Mouse (Mus musculus): ENCODE data around the gene Ciao2a.
A peak's percentile ranks its signal among the peaks of the same experiment; 100 is the strongest.

Gene Ciao2a

DNA sequence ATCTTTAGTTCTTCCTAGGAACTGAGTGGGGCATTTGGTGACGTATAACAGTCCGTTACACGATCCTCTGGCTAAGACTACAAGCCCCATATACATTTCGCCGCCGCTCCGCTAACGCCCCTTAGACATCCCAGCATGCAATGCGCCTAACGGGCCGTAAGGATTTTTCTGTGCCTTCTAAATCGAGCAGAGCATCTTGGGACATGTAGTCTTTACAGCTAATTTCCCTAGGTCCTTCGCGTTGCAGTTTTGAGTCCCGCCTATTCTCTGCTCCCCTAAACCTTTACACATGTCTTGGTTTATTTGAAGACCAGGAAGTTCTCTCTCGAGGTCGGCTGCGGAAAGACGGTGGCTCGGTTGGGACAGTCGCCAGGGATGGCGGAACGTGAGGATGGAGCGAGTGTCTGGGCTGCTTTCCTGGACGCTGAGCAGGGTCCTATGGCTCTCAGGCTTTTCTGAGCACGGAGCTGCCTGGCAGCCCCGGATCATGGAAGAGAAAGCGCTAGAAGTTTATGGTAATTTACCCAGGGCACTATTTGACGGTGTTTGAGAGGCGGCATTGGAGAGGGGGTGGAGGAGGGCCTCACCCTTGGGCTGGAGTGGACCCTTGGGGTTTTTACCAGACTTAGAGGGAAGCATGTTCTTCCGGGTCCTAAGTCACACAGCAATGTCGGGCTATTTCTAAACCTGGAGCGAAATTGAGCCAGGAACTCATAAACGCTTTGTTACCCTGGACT, at the start of gene Ciao2a, which contains the start of gene Snx1:
Gene Ciao2a (plus strand): TSS at position 156 of the 737 bp plus-strand sequence.
Gene Snx1 (minus strand): TSS at position 132 of the 737 bp plus-strand sequence.
- DNase-seq (ENCODE audit: low spot score): peak; percentile 93

DNA sequence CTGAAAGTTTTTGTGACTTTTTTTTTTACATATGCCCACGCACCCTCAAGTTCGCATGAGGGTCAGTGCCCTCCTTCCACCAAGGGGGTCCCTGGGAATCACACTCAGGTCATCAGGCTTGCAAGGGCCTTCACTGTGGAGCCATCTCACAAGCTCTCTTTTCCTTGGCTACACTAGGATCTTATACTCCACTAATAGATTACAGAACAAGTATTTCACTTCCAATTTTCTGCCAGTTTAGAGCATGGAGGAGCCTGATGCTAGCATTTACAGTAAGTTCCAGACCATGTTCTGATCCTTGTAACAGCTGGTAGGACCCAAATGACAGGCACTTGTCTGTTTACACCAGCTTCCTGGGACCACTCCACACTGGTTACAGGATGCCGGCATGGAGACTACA, 48.3 kb upstream of the Ciao2a start:
- DNase-seq (ENCODE audit: low spot score): no peak

DNA sequence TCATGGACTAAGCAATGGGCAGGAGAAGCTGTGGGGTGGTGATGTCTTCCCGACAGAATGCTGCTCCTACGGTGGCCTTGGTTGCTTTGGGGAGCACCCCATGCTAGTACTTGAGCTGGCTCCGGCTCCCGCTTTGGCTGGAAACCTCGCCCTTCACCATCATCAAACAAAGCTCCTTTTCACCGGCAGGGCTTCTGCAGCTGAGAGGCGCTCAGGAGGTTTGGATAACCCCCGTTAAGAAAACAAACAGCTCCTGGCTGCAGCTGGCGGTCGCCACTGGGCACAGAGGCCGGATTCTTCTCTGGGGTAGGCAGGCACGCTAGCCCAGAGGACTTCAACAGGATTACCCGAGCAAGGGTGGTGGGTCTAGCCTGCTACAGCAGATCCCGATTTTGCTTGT, 47.9 kb upstream of the Ciao2a start:
- no peak for DNase-seq (ENCODE audit: low spot score)

DNA sequence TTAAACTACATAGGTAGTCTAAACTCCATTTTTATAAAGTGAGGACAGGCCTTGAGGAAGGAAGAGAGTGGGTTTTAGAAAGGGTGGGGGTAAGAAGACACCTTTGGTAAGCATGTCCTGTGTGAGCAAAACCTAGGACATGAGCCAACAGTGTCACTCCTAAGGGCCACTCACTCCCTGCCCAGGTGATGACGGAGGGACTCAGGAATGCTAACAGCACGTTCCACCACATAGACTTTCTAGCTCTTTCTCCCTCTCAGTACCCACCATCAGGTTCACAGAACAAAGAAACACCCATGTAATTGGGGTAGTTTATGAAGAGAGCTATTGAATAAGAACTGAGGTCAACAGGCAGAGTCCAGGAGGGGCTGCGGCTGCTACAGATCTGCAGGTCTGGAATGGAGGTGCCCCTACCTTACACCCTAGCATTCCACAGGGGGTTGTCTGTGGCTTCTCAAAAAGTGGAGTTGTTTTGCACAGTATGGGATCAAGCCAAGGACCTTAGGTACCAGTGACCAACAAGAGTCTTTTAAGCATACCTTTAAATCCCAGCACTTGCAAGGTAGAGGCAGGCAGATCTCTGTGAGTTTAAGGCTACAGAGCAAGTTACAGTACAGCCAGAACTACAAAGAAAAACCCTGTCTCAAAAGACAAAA, 45.5 kb upstream of the Ciao2a start:
- DNase-seq (ENCODE audit: low spot score): no peak

DNA sequence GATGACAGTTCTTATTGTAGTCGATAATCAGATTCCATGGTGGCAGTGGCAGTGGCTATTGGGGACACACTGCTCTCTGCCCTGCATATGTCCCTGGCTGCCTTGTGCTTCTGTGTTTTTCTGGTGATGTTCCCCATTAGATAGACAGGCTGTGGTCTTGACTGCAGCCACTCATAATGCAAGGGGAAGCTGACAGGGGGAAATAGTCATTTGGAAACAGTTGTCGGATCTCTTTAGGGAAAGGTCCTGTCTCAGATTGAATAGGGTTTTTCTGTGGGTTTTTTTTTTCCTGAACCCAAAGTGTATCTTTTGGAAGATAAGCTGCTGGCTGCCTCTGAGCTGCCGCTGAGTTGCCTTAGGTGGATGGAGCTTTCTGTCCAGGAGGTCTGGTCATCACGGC, 44.4 kb upstream of the Ciao2a start:
- DNase-seq (ENCODE audit: low spot score): no peak

DNA sequence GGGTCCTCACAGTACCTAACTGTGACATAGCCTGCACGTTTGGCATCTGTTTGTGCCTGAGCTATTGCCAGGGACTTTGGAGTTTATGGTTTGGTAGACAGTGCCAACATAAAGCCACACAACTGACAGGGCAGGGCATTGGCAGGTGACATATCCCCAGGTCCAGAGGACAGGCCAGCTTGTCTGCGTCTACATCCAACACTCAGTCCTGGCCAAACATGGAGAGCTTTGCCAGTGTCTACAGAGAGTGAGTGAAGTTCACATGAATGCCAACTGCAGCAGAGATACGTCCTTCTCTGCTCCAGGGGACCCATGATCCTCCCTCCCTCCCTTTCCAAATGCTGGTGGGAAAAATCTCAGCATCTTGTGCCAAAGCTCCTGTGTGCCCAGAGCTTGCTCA, 42.2 kb upstream of the Ciao2a start:
- no peak for DNase-seq (ENCODE audit: low spot score)

DNA sequence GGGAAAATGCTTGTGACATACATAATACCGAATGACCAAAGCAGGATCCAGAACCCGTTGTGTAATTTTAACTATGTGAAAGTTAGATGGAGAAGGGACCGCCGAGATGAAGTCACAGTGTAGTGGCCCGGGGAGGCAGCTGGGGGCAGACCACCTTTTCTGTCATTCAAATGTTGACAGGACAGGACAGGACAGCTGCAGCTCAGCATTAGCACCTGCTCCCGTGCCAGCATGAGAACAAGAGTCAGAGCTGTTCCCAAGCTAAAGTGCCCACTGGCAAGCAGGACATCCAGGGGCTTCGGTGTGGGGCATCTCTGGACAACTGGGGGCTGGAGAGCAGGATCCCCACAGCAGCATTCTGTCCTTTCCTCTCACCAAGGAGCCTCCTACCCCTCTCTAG, 39.3 kb upstream of the Ciao2a start:
- DNase-seq (ENCODE audit: low spot score): no peak

DNA sequence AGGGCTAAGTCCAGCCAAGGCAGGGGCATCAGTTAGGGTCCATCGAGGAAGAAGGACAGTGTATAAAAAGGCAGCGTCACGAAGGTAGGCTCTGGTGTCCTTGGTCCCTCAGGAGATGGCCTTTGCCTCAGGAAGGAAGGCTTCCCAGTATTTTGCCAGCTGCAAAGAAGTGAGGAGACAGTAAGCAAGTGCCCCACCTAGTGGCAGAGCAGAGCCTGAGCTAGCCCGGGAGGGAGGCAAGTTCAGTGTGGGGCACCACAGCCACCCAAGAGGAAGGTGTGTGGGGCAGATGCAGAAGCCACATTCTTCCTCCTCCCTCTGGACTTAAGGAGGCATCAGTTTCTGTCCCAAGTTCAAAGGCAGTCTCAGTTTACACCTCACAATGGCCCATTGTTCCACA, 38.0 kb upstream of the Ciao2a start:
- DNase-seq (ENCODE audit: low spot score): no peak

DNA sequence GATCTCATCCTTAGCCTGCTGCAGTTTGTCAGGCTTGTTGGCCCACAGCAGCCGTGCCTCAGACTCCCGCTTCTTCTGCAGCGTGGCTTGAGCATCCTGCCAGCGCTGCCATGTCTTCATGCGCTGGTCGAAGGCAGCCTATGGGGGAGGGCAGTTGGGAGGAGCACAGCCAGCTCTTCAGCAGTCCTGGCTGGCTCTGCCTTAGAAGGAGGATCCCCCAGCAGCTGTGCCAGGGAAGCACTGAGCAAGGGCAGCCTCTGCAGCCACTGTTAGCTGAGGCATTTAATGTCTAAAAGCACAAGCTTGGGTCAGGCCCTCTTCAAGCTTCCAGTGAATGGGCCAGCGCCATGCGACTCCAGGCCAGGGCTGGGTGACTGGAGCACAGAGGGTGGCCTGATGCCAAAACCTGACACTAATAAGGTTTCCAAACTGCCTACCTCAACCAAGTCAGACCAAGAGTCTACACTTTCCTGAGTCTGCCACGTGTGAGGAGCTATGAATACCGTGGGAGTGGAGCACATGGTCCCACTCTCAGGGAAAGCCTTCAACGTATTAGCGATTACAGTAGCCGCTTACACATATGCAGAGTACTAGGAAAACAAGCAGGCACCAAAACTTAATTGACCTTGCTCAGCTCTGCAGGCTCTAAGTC, 35.7 kb upstream of the Ciao2a start:
- DNase-seq (ENCODE audit: low spot score): no peak

DNA sequence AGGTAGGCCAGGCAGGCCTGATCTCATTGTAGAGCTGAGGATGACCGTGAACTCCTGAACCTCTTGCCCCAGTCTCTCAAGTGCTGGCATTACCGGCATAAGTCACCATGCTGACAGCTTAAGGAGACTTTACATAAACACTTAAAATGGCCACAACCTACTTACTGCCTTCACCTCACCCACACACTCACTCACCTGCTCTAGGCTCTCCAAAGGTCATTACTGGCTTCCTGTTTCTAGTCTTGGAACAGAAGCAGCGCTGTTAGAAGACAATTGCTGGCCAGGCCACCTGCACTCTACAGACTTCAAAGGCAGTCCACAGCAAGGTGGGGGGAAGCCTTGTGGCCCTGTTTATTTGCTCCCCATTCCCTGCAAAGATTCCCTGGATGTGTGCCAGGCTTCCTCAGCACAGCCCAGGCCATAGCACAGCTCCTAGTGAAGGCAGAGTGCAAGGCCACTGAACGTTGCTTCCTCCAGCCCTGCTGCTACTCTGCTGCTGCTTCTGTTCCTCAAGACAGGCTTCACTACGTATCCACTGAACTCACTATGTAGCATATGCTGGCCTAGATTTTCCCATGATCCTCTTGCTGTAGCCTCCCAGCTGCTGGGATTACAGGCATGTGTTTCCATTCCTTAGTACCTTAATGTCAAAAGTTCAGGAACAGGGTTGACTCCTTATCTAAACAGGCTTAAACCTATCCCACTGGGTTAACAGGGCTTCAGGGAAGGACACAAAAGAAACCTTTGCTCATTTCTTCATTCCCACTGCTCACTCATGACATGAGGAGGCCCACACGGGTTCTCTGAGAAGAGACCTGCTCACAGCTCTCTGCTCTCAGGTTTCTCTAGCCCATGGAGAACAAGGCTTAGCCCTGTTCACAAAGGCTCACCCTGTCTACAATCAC, 34.8 kb upstream of the Ciao2a start:
- no peak for DNase-seq (ENCODE audit: low spot score)

DNA sequence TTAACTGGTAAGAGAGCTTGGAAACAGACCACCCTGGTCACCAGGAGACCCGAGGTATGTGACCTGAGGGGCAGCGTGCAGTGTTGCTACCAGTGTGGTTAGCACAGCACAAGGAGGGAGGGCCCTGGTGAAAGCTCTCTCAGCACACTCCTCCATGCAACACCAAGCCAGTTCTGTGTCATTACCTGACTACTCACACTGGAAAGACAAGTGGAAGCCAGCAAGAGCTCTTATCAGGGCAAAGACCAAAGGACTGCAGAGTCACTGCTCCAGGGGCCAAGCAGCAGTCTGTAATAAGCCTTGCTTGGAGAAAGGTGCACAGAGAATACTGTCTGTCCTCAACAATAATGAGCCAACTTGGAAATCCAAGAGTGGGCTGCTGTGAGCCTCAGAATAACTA, 33.7 kb upstream of the Ciao2a start:
- DNase-seq (ENCODE audit: low spot score): no peak

DNA sequence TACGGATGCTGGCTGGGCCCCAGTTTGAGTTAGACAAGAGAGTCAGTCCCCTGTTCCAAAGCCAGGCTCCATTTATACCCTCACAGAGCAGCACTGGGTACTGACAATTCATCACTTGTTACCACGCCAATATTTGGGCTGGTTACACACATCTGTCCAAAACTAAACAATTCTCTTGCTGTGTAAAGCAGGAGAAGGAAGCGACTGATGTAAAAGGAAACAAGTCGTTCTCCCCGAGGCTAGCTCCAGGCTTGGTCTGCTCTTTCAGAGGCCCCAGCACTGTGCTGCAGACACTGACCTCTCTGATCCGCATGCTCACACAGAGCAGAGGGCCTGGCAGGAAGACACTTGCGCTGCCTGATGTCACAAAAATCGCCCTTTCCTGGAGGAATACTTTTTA, 24.8 kb upstream of the Ciao2a start:
- peak; percentile 58 for DNase-seq (ENCODE audit: low spot score)

DNA sequence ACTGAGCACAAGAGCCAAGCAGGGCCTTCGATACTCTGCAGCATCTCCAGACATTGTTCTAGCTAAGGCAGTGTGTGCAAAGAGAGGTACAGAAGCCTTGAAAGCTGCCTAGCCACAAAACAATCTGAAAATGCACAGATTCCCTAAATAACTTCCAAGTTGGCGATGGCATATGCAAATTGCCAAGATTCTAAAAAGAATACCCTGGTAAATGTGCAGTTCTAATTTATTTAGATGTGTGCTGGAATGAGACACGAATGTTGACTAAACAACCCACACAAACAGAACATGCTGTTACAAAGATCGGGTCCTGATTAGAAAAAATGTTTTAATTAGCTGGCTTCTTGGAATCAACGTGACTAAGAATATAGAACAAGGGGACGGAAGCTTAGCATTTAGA, 23.7 kb upstream of the Ciao2a start:
- no peak for DNase-seq (ENCODE audit: low spot score)

DNA sequence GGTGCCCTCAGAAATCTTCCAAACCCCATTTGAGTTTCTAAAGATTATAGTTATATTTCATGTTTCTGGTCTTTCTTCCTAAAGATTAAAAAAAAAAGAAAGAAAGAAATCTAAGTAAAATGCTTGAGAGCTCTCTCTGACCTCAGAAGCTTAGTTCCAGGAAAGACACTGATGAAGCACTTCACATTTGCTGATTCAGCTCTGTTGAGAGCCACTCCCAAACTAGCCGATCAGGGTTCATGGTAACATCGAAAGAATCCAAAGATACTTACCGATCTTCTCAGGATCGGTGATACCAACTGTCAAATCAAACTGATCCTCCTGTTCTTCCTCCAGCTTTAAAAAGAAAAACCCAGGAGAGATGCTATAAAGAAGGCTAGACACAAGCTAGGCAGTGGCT, 21.8 kb upstream of the Ciao2a start:
- no peak for DNase-seq (ENCODE audit: low spot score)

DNA sequence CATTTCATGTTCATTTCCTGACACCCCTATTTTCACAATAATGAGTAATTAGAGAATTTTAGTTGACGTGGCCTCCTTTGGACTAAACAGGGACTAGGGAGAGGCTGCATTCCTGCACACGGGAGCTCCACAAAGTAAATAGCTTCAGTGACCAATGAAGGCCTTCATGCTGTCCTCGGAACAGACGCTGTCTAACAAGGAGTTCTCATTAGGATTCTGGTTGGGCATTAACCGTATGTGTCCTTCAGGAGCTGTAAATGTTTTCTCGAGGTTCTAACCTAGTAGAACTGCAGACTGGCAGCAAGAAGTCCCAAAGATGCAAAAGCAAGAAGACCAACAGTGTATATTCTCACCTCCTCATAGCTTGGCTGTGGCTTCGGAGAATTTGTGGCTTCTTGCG, 21.2 kb upstream of the Ciao2a start:
- no peak for DNase-seq (ENCODE audit: low spot score)

DNA sequence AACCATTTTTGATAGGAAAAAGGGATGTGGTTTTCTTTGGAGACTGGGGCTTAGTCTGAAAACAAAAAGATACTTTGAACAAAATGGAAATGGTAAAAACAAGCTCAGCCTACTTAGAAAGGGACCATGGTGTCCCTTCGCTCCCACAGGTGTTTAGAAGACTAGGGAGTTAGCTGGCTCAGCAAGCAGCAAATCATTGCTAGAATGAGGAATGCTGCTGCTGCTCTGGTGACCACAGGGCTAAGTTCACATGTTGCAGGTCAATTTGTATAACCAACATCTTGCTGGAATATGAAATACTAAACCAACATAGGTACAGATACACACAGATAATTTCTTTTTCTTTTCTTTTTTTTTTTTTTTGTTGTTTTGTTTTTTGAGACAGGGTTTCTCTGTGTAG, 16.8 kb upstream of the Ciao2a start:
- DNase-seq (ENCODE audit: low spot score): no peak

DNA sequence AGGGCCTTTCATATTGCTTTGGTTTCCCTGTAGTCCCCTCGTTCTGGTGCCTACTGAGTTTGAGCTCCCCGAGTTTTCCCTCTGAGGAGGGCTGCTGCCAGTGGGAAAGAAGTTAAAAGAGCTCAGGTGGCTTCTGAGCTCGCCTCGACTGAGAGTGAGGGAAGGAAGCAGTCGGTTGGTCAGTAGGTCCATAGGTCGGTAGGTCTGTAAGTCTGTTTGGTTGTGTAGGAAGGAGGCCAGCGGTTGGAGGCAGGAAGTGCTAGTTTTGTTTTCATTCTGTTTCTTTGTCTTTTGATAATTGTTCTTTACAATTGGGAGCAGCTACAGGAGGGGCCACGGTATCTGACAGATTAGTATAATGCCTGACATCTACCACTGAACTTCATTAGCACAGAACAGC, 16.3 kb upstream of the Ciao2a start:
- DNase-seq (ENCODE audit: low spot score): no peak

DNA sequence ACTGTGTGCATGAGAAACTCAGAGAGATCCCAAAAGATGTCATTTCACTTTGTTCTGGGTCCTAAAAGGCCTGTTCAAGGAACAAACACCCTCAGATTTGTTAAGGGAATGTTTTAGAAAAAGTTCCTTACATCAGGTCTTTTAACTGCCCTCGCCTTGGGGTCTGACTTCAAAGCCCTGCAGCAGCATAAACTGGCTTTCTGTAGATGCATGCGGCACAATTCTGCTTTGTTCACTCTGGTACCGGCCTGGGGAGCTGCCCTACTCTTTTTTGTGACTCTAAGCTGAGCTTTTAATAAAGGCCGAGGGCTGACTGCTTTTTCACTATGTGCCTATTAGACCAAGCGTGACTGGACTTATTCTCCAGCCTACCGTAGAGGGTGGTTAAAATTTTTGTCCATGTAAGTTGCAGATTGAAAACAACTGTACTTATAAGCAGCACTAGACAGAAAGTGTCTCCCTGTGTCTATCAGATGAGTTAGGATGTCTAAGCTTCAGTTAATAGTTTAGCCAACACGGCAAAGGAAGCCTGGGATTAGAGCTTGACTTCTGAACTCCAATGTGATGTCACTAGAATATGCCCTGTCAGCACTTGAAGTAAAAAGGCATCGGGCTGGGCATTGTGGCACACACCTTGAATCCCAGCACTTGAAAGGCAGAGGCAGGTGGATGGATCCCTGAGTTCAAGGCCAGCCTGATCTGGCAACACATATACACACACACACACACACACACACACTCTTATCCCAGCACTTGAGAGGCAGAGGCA, 15.6 kb upstream of the Ciao2a start:
- DNase-seq (ENCODE audit: low spot score): no peak

DNA sequence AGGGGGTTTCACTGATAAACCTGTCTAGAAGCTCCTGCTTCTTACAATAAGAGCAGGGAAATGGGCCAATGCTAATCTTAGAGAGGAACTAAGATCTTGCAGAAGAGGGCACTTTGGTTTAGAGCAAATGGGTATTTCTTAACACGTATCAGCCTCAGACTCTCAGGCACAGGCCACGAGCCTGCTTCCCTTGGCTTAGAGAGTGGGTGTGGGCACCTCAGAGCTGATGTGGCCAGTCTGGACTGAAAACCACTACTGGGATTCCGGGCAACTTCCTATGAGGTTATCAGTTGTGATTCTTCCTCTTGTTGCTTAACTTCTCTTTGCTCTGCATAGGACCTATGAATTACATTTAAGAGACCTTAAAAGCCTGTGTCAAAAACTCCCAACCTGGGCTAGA, 12.1 kb upstream of the Ciao2a start:
- DNase-seq (ENCODE audit: low spot score): no peak

DNA sequence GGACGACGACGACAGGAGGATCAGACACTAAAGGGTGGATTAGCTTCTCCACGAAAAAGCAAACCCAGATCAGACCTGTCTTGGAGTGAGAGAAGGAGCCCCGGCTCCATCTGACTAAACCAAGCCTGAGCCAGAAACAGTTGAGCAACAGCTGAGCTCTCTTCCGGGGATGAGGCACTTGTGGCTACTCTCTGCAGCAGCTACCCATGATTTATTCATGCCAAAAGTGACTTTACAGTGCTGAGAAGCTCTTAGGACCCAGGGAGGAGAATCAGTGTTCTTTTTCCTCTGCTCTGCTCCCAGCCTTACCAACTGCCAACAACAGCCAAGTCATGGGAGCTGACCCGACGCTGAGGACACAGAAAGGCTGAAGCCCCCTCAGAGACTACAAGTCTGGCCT, 9.5 kb upstream of the Ciao2a start:
- no peak for DNase-seq (ENCODE audit: low spot score)

DNA sequence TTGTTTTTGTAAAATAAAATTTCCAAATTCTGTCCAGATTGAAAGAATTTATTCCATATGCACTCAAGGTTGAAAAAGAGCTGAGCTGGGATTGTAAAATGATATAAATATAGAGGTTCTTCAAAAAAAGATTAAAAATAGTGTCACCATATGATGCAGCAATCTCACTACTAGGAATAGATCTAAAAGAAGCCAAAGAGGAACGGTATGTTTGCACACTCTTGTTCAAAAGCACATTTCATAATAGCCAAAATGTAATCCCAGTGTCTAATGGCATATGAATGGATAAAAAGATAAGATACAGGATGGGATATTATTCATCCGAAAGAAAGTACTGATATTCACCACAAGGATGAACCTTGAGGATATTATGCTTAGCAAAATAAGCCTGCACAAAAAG, 6.9 kb upstream of the Ciao2a start:
- no peak for DNase-seq (ENCODE audit: low spot score)

DNA sequence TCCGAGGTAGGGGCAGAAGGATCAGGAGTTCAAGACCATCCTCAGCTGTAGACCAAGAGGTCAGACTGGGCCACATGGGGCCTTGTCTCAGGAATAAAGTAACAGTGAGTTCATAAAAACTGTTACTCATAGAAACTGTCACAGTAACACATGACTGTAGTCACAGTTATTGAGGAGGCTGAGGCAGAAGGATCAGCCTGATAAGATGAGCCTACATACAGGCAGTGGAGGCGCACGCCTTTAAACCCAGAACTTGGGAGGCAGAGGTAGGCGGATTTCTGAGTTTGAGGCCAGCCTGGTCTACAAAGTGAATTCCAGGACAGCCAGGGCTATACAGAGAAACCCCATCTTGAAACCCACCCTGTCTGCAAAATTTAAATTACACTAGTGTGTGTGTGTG, 6.3 kb upstream of the Ciao2a start:
- no peak for DNase-seq (ENCODE audit: low spot score)

Measured in left cerebral cortex, adult 11 months (tissue).